11 mouse cellular contexts compared by ENCODE assay signal in the genomic region with DNA sequence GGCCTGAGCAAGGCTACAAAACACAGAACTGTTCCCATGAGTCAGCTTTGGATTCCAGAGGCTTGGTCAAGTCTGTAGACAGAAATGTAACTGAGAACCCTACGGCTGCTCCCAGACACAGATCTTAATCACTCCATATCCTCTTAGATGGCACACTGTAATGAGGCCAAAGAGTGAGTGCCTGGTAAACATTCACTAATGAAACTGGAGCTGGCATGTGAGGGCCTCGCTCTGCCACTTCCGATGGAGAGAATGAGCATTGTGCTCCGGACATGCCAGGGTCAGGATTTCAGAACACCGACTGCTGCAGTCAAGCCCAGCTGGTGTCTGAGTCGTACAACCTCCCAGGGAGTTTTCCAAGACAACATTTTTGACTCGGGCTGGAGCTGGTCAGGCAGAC. TPM values are rescaled to one million over a fixed set of nuclear protein-coding genes. Genes with fewer than 3 reads are reported as not detected.
DNase-seq lines count a peak whose midpoint lies in the region; ATAC-seq and TF ChIP-seq lines count a peak whose summit lies in the region.
"Had no signal": no experiment of that assay in that cellular context is flagged by ENCODE, and none has a peak within 500 bp of the region (broad histone marks: within the 10 kb centered on the region; RNA-seq: fewer than 3 reads in every experiment).

No protein-coding gene starts in this region.

- no peak for TF ChIP-seq POLR2A in limb, embryonic 14.5 days (IDR thresholded peaks at IDR 0.05; ENCODE audit: borderline replicate concordance, extremely low read depth, insufficient read depth, insufficient read length)

- peak; percentile 14 to 38 for DNase-seq in lung, adult 18-20 months
- DNase-seq in lung, postnatal 25 days (ENCODE audit: low spot score): no peak
- DNase-seq in kidney, adult 11 months: peak; percentile 74
- DNase-seq in limb, embryonic 14.5 days (ENCODE audit: low spot score): peak; percentile 20
- DNase-seq in urinary bladder, postnatal 36 days (ENCODE audit: low spot score in 2 of 2): peak; percentile 28 to 49
- DNase-seq in left cerebral cortex, postnatal 4 days: no peak
- DNase-seq in spleen, postnatal 36 days (ENCODE audit: low spot score in 2 of 2): no peak
- no peak for DNase-seq in embryo, embryonic 9.5 days (ENCODE audit: extremely low spot score)

- ATAC-seq in limb, embryonic 14.5 days (ENCODE audit: low FRiP score, low read depth): no peak; the same call in 1 of the 2 replicates
- ATAC-seq: midbrain, embryonic 13.5 days had no signal

- no peak overlapping the region for H3K9ac ChIP-seq in limb, embryonic 14.5 days (ENCODE audit: low read depth, low read length, severe bottlenecking)
- H3K9ac ChIP-seq: midbrain, embryonic 13.5 days had no signal

- H3K4me3 ChIP-seq in limb, embryonic 14.5 days (replicated peaks; ENCODE audit: low read length): no peak overlapping the region
- H3K4me3 ChIP-seq: hindbrain, embryonic 10.5 days; left cerebral cortex, adult 2 months; midbrain, embryonic 13.5 days had no signal

- H3K27ac ChIP-seq in limb, embryonic 14.5 days (replicated peaks; ENCODE audit: low read depth, low read length): 0 out of 2 replicates have a peak overlapping the region, but pooled peaks have one; percentile 29
- H3K27ac ChIP-seq: hindbrain, embryonic 10.5 days; left cerebral cortex, adult 2 months; midbrain, embryonic 13.5 days had no signal

- no peaks in the 10 kb centered on the region for H3K9me3 ChIP-seq in limb, embryonic 14.5 days (ENCODE audit: control insufficient read depth, low read length)
- H3K9me3 ChIP-seq: hindbrain, embryonic 10.5 days; midbrain, embryonic 13.5 days had no signal

- peaks cover 8% of the 10 kb centered on the region; the same call in 1 of the 2 replicates for H3K36me3 ChIP-seq in limb, embryonic 14.5 days (ENCODE audit: control insufficient read depth, insufficient read depth, low read length)

- peaks cover 12% of the 10 kb centered on the region for H3K4me1 ChIP-seq in limb, embryonic 14.5 days (ENCODE audit: control insufficient read depth, insufficient read depth, low read length)
- H3K4me1 ChIP-seq: hindbrain, embryonic 10.5 days; midbrain, embryonic 13.5 days had no signal

- H3K27me3 ChIP-seq in limb, embryonic 14.5 days (ENCODE audit: control insufficient read depth, insufficient read depth, low read length): no peaks in the 10 kb centered on the region
- H3K27me3 ChIP-seq: midbrain, embryonic 13.5 days had no signal

- 30% methylated on average over 7 of the region's 7 CpGs for WGBS in limb, embryonic 14.5 days

- intact Hi-C loops in left cerebral cortex, postnatal 4 days (cut with DNase I): no loop called here

- H3K4me2 ChIP-seq in limb, embryonic 14.5 days (replicated peaks; ENCODE audit: low read depth, low read length, severe bottlenecking): no peak overlapping the region
- H3K4me2 ChIP-seq: midbrain, embryonic 13.5 days had no signal

RNA-seq across cellular contexts. Expression of a gene that starts 32.4 kb away (rescaled TPM):
- polyA plus RNA-seq in limb, embryonic 14.5 days (2012; rRNA removed): 28.9 and 29.1 TPM in 2 replicates
- polyA plus RNA-seq in limb, embryonic 14.5 days (2014; fragmentation: Nextera tagmentation; extraction: Ambion mirVana): 52.2 and 55.7 TPM in 2 replicates
- total RNA-seq in left cerebral cortex, postnatal 4 days (2021): 10 to 100 TPM; 28.7 to 28.9 TPM

Comparison
In these comparisons a context has a peak if more than half of its experiments do, and no peak if none do; other contexts are left out.
1. DNase-seq: peak in lung, adult 18-20 months (2 of 2), kidney, adult 11 months (single experiment), limb, embryonic 14.5 days (single experiment) and urinary bladder, postnatal 36 days (2 of 2); none in lung, postnatal 25 days (single experiment), left cerebral cortex, postnatal 4 days (single experiment), spleen, postnatal 36 days (0 of 2) and embryo, embryonic 9.5 days (single experiment).